Comparison of ENCODE assay signal across 8 mouse cellular contexts in the genomic region with DNA sequence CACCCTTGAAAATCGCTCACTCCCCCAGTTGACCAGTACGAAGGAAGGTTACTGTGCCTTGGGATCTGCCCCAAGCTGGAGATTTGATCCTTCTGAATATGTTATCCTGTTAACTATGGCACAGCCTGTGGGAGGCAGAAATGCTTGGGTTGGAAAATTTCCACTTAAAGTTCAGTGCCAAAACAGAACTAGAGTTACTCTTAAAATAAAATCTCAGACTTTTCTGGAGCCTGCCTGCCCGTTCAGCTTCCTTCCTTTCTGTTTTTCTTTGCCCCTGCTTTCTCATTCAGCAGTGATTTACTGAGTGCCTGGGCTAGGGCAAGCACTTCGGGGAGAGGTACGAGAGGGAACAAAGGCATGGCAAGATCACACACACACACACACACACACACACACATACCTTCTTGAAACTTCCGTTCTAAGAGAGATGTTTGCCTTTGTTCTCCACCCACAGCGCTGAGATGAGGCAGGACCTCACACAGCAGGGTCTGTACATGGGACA.
DNase-seq lines count a peak whose midpoint lies in the region; ATAC-seq and TF ChIP-seq lines count a peak whose summit lies in the region.

No protein-coding gene starts in this region.

- TF ChIP-seq CTCF in forebrain, postnatal 0 days (IDR thresholded peaks at IDR 0.05; ENCODE audit: low read depth), result no peak
- TF ChIP-seq CTCF in left cerebral cortex, adult 2 months (IDR thresholded peaks at IDR 0.05), result no peak; the same call in 1 of the 2 replicates

- no peaks in the 10 kb centered on the region for H3K4me1 ChIP-seq in forebrain, postnatal 0 days (ENCODE audit: insufficient read depth)
- H3K4me1 ChIP-seq in forebrain, embryonic 10.5 days, result peaks cover 6% of the 10 kb centered on the region; the same call in 1 of the 2 replicates
- H3K4me1 ChIP-seq in embryonic facial prominence, embryonic 15.5 days, result peaks cover 14% of the 10 kb centered on the region; the same call in 1 of the 2 replicates
- peaks cover 7% of the 10 kb centered on the region; the same call in 1 of the 2 replicates for H3K4me1 ChIP-seq in neural tube, embryonic 12.5 days

- H3K4me3 ChIP-seq in forebrain, postnatal 0 days (ENCODE audit: low read depth, low read length), result no peak overlapping the region
- H3K4me3 ChIP-seq in forebrain, embryonic 10.5 days, result no peak overlapping the region
- H3K4me3 ChIP-seq in left cerebral cortex, adult 2 months, result no peak overlapping the region
- no peak overlapping the region for H3K4me3 ChIP-seq in embryonic facial prominence, embryonic 15.5 days (replicated peaks)
- no peak overlapping the region for H3K4me3 ChIP-seq in neural tube, embryonic 12.5 days

- no peaks in the 10 kb centered on the region for H3K27me3 ChIP-seq in forebrain, postnatal 0 days (ENCODE audit: insufficient read depth, low read length)
- H3K27me3 ChIP-seq in forebrain, embryonic 10.5 days (ENCODE audit: poor library complexity, severe bottlenecking), result no peaks in the 10 kb centered on the region
- no peaks in the 10 kb centered on the region for H3K27me3 ChIP-seq in embryonic facial prominence, embryonic 15.5 days
- H3K27me3 ChIP-seq in neural tube, embryonic 12.5 days (replicated peaks), result no peaks in the 10 kb centered on the region

- no peaks in the 10 kb centered on the region for H3K9me3 ChIP-seq in forebrain, postnatal 0 days (ENCODE audit: low read length)
- no peaks in the 10 kb centered on the region for H3K9me3 ChIP-seq in forebrain, embryonic 10.5 days
- H3K9me3 ChIP-seq in embryonic facial prominence, embryonic 15.5 days (replicated peaks), result no peaks in the 10 kb centered on the region
- H3K9me3 ChIP-seq in neural tube, embryonic 12.5 days, result no peaks in the 10 kb centered on the region

- no peak overlapping the region for H3K27ac ChIP-seq in forebrain, postnatal 0 days (ENCODE audit: low read depth, low read length)
- no peak overlapping the region for H3K27ac ChIP-seq in forebrain, embryonic 10.5 days
- no peak overlapping the region for H3K27ac ChIP-seq in left cerebral cortex, adult 2 months
- H3K27ac ChIP-seq in embryonic facial prominence, embryonic 15.5 days (replicated peaks), result peak overlapping the region; percentile 74
- H3K27ac ChIP-seq in neural tube, embryonic 12.5 days, result no peak overlapping the region

- H3K36me3 ChIP-seq in forebrain, postnatal 0 days (ENCODE audit: insufficient read depth), result no peaks in the 10 kb centered on the region
- no peaks in the 10 kb centered on the region for H3K36me3 ChIP-seq in forebrain, embryonic 10.5 days (replicated peaks)
- H3K36me3 ChIP-seq in embryonic facial prominence, embryonic 15.5 days, result peaks cover 3% of the 10 kb centered on the region; the same call in 1 of the 2 replicates
- H3K36me3 ChIP-seq in neural tube, embryonic 12.5 days, result no peaks in the 10 kb centered on the region

- intact Hi-C loops in left cerebral cortex, postnatal 10 days (cut with DNase I), result no loop called here
- intact Hi-C loops in left cerebral cortex, adult 2 months (cut with DNase I), result no loop called here

- no peak overlapping the region for H3K4me2 ChIP-seq in forebrain, postnatal 0 days (ENCODE audit: low read depth)
- H3K4me2 ChIP-seq in embryonic facial prominence, embryonic 15.5 days (replicated peaks), result no peak overlapping the region
- H3K4me2 ChIP-seq in neural tube, embryonic 12.5 days (replicated peaks), result no peak overlapping the region

- WGBS in forebrain, postnatal 0 days, result 40% methylated on average over 7 of the region's 7 CpGs
- WGBS in forebrain, embryonic 10.5 days, result 70% methylated on average over 7 of the region's 7 CpGs
- WGBS in embryonic facial prominence, embryonic 15.5 days, result 45% methylated on average over 7 of the region's 7 CpGs
- 34% methylated on average over 7 of the region's 7 CpGs for WGBS in neural tube, embryonic 12.5 days

- no peak overlapping the region for H3K9ac ChIP-seq in forebrain, postnatal 0 days
- H3K9ac ChIP-seq in embryonic facial prominence, embryonic 15.5 days, result no peak overlapping the region
- no peak overlapping the region for H3K9ac ChIP-seq in neural tube, embryonic 12.5 days

- peak; percentile 20; the same call in 1 of the 2 replicates for ATAC-seq in forebrain, postnatal 0 days
- ATAC-seq in embryonic facial prominence, embryonic 15.5 days (ENCODE audit: insufficient number of reproducible peaks, low FRiP score, low TSS enrichment, low read depth), result no peak
- ATAC-seq in neural tube, embryonic 12.5 days (ENCODE audit: low FRiP score, low read depth), result peak; percentile 37; the same call in 1 of the 2 replicates

- peak; percentile 41 for DNase-seq in forebrain, postnatal 0 days
- no peak for DNase-seq in forebrain, embryonic 10.5 days (ENCODE audit: extremely low spot score, low spot score)
- DNase-seq in left cerebral cortex, postnatal 10 days (ENCODE audit: extremely low spot score in 1 of 2, low spot score in 2 of 2), result peak; percentile 28 to 36
- no peak for DNase-seq in left cerebral cortex, adult 2 months (ENCODE audit: extremely low spot score in 1 of 2, low spot score in 2 of 2)
- DNase-seq in spleen, adult 12 weeks (ENCODE audit: low spot score), result no peak
- no peak for DNase-seq in spleen, postnatal 14 days (ENCODE audit: low spot score in 2 of 2)

Comparison
In these comparisons a context has a peak if more than half of its experiments do, and no peak if none do; other contexts are left out.
1. DNase-seq: peak in forebrain, postnatal 0 days (single experiment) and left cerebral cortex, postnatal 10 days (2 of 2); none in forebrain, embryonic 10.5 days (single experiment), left cerebral cortex, adult 2 months (0 of 2), spleen, adult 12 weeks (single experiment) and spleen, postnatal 14 days (0 of 2).